Mouse (Mus musculus): ENCODE results near the gene Gm7102.

DNA sequence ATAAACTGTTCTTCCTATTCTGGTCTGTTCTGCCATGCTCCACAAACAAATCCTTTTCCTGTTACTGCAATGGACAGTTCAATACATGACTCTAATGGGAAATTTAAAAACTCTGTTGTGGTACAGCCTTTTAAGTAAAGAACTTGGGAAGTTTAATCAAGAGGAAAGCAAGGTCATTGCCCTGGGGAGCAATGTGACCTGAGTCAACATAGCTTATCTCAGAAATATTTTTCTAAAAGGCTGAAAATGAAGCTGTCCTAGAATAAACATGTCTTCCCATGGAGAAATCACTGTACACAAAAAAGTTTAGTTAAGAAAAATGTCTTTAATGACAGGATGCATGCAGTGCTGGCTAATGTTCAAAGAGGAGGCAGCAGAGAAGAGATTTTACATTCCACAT, 37.5 kb downstream of the Gm7102 start:
- TF ChIP-seq CTCF (IDR thresholded peaks at IDR 0.05 in 2 of 3, conservative IDR thresholded peaks at IDR 0.05 in 1 of 3; ENCODE audit: control insufficient read depth in 1 of 3, insufficient read depth in 1 of 3, low read depth in 2 of 3, low read length in 3 of 3, poor library complexity in 1 of 3, severe bottlenecking in 1 of 3) (no peak), POLR2A (IDR thresholded peaks at IDR 0.05; ENCODE audit: control insufficient read depth in 1 of 2, insufficient read depth in 1 of 2, low read depth in 1 of 2, low read length in 2 of 2, poor library complexity in 1 of 2) (no peak), GATA1 (IDR thresholded peaks at IDR 0.05; ENCODE audit: low read depth, low read length) (no peak), TCF12 (IDR thresholded peaks at IDR 0.05; ENCODE audit: low read depth, low read length) (no peak), POLR2AphosphoS2 (IDR thresholded peaks at IDR 0.05; ENCODE audit: low read length) (no peak), RCOR1 (IDR thresholded peaks at IDR 0.05; ENCODE audit: low read depth, low read length) (no peak), SMC3 (IDR thresholded peaks at IDR 0.05; ENCODE audit: low read depth, low read length) (no peak)
